Mouse (Mus musculus): ENCODE data around the gene Cep164.

DNA sequence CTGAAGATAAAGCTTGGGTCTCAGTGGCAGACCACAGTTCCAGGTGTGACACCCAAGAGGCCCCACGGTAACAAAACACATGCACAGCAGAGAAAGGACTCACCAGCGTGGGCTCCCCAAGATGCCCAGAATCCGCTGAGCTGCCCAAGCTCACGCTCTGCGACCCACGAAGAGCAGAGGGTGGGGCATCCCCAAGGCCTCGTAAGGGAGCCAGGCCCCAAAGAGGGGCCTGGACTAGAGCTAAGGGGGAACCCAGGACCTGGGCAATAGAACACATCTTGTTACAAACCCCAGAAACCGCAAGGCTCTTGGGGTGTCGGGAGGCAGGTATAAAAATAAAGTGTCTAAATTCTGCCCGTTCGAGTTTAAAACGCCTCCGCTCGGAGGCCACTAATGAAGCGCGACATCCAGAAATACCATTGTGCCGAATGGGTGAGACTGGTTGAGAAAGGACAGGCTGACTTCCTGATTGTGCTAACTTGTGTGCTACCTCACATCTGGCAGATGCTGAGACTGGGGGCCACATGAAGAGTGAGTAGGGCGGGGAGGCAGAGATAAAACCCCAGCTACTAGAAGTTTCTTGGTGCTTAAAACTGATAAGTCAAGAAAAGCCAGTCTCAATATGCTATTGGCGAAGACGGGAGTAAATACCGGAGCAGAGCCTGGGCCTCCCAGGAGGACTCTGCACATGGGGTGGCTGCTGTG is 25.3 kb downstream of the Cep164 start:
- TF ChIP-seq CTCF (IDR thresholded peaks at IDR 0.05) (no peak), EP300 (IDR thresholded peaks at IDR 0.05) (no peak)

Data from lung, postnatal 0 days (tissue).